Mouse (Mus musculus) CD8-positive naive resting alpha-beta T cell, adult 2 months (primary cell): ENCODE results near the gene E2f4.
A peak's percentile ranks its signal among the peaks of the same experiment; 100 is the strongest.

Source experiments
- DNase-seq, 2 experiments: peaks; one replicate each; pipeline ENCODE4 v3.0.0; 2022; ENCODE audit warnings: low read depth in 2 of 2, low spot score in 2 of 2

The E2f4 gene

GRCm38 (mm10) chr8:105346611-105347427, 49.4 kb downstream of the E2f4 start:
- DNase-seq = no peak

- DNase-seq = peak; percentile 64
Observed at GRCm38 (mm10) chr8:105347428-105348221, 50.2 kb downstream of the E2f4 start, which contains the start of gene Fhod1. Fhod1 (minus strand) TSS chr8:105347953.

GRCm38 (mm10) chr8:105348450-105349095, 51.1 kb downstream of the E2f4 start, which contains the start of gene Slc9a5:
Slc9a5 (plus strand) TSS chr8:105348843.
- DNase-seq = peak; percentile 13 to 27

GRCm38 (mm10) chr8:105349096-105349771, 51.8 kb downstream of the E2f4 start:
- DNase-seq = peak; percentile 11 to 13

- no peak for DNase-seq
Observed at GRCm38 (mm10) chr8:105350186-105350585, 52.7 kb downstream of the E2f4 start.

- no peak for DNase-seq
Observed at GRCm38 (mm10) chr8:105353583-105354135, 56.2 kb downstream of the E2f4 start.

- no peak for DNase-seq
Observed at GRCm38 (mm10) chr8:105354549-105354948, 57.1 kb downstream of the E2f4 start.
